Mouse (Mus musculus) forebrain, embryonic 12.5 days (tissue): Measurements from ENCODE around the gene Igf1r. TPM values are rescaled to one million over a fixed set of nuclear protein-coding genes. Genes with fewer than 3 reads are reported as not detected.

ENCODE experiments used
- ATAC-seq: fragments of 200-750 bp; cut with Nextera tagmentation; 2 replicates; pipeline ENCODE4 v1.8.0; 2017; ENCODE audit warnings: moderate TSS enrichment; ENCODE audit not compliant: low FRiP score
- H3K27ac ChIP-seq: fragments of 300-500 bp; sonication (generic); 2 replicates; pipeline ENCODE4 v1.5.1; 2016; ENCODE audit warnings: mild to moderate bottlenecking
- H3K27me3 ChIP-seq: fragments of 300-500 bp; sonication (generic); 2 replicates; pipeline ENCODE4 v1.6.1; 2016; ENCODE audit warnings: mild to moderate bottlenecking
- H3K36me3 ChIP-seq: fragments of 300-500 bp; sonication (generic); replicated peaks from 2 replicates; pipeline ENCODE4 v1.6.1; 2016; ENCODE audit warnings: mild to moderate bottlenecking
- H3K4me1 ChIP-seq: fragments of 300-500 bp; sonication (generic); 2 replicates; pipeline ENCODE4 v1.6.1; 2016
- H3K4me2 ChIP-seq: fragments of 300-500 bp; sonication (generic); 2 replicates; pipeline ENCODE4 v1.6.1; 2016; ENCODE audit warnings: mild to moderate bottlenecking, moderate library complexity
- H3K4me3 ChIP-seq: fragments of 300-500 bp; sonication (generic); replicated peaks from 2 replicates; pipeline ENCODE4 v1.5.1; 2016; ENCODE audit warnings: mild to moderate bottlenecking
- H3K9ac ChIP-seq: fragments of 300-500 bp; sonication (generic); 2 replicates; pipeline ENCODE4 v1.6.1; 2016; ENCODE audit warnings: mild to moderate bottlenecking
- H3K9me3 ChIP-seq: fragments of 300-500 bp; sonication (generic); 2 replicates; pipeline ENCODE4 v1.6.1; 2016
- WGBS: fragments of 180-500 bp; shearing (Covaris S2); methylation state at CpG from one replicate; pipeline ENCODE4 v1.1.7; 2016; 5-methylcytosine and 5-hydroxymethylcytosine counted together
- polyA plus RNA-seq: library from polyadenylated mRNA; unstranded; fragments of >200 nt; fragmentation: Nextera tagmentation; extraction: Ambion mirVana; gene quantifications from 2 replicates; pipeline ENCODE4 v1.2.1, GENCODE M21; 2016

The Igf1r gene
- polyA plus RNA-seq, 1 experiment from 2014 or later = 36.1 TPM

DNA sequence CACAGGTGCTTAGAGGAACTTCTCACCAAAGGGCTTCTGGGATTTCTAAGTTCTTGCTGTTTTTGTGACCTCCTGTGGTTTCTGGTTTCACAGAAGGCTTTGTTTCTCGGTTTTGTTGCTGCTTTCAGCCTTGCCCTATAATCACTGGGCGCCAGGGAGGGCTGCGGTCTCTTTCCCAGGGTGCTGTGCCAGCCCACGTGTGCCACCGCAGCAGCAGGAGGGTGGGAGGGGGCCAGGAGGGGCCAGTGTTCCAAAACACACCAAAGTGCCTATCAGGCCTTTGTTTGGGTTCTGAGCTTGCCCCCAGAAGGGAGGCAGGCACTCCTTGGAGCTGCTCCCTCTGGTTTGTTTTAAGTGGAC lies 110.2 kb downstream of the Igf1r start:
- Histone ChIP-seq H3K36me3 (no peaks in the 10 kb centered on the region), H3K27ac (no peak overlapping the region), H3K4me3 (no peak overlapping the region), H3K9me3 (no peaks in the 10 kb centered on the region), H3K4me1 (peaks cover 35% of the 10 kb centered on the region), H3K4me2 (no peak overlapping the region), H3K9ac (no peak overlapping the region), H3K27me3 (no peaks in the 10 kb centered on the region)
- 32% methylated on average over 5 of the region's 5 CpGs for WGBS
- ATAC-seq = no peak

DNA sequence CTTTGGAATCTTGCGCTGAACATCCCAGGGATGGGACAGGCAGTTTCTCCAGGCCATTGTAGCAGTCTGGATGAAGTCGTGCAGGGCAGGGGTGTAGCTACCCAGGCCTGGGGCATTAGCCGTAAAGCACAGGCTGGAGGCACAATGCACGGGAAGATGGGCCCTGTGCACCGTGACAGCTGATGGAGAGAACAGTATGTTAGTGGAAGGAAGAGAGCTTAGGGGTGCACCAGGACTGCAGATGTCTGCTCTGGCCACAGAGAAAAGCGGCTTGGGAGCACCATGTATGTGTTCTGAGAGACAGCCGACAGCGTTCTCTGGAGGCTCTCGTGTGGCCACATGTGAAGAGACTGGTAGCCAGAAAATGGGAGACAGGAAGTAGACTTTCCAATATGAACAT lies 111.1 kb downstream of the Igf1r start:
- Histone ChIP-seq H3K9me3 (no peaks in the 10 kb centered on the region), H3K4me2 (no peak overlapping the region), H3K27ac (no peak overlapping the region), H3K9ac (no peak overlapping the region), H3K4me1 (peaks cover 35% of the 10 kb centered on the region), H3K36me3 (no peaks in the 10 kb centered on the region), H3K27me3 (no peaks in the 10 kb centered on the region), H3K4me3 (no peak overlapping the region)
- 89% methylated on average over 9 of the region's 9 CpGs for whole genome bisulfite sequencing
- no peak for ATAC-seq

DNA sequence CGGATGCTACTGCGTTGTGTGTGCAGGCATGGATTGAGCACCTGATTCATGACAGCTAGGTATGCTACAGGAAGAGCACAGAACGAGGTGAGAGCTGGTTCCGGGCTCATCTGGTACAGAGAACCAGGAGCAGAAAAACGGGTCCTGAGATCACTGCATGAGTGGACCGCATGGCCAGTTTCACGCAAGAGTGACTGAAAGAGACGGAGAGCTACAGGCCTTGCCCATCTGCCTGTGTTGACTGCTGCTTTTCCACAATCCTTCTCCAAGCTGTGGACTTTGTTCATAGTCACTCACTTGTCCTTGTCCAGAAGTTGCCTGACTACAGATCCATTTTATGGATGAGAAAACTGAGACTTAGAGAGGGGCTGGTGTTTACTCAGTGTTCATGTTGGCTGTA lies 111.5 kb downstream of the Igf1r start:
- Histone ChIP-seq H3K9ac (no peak overlapping the region), H3K36me3 (no peaks in the 10 kb centered on the region), H3K27me3 (no peaks in the 10 kb centered on the region), H3K4me3 (no peak overlapping the region), H3K4me2 (no peak overlapping the region), H3K4me1 (peaks cover 35% of the 10 kb centered on the region), H3K27ac (no peak overlapping the region), H3K9me3 (no peaks in the 10 kb centered on the region)
- 94% methylated on average over 8 of the region's 8 CpGs for WGBS
- no peak for ATAC-seq

DNA sequence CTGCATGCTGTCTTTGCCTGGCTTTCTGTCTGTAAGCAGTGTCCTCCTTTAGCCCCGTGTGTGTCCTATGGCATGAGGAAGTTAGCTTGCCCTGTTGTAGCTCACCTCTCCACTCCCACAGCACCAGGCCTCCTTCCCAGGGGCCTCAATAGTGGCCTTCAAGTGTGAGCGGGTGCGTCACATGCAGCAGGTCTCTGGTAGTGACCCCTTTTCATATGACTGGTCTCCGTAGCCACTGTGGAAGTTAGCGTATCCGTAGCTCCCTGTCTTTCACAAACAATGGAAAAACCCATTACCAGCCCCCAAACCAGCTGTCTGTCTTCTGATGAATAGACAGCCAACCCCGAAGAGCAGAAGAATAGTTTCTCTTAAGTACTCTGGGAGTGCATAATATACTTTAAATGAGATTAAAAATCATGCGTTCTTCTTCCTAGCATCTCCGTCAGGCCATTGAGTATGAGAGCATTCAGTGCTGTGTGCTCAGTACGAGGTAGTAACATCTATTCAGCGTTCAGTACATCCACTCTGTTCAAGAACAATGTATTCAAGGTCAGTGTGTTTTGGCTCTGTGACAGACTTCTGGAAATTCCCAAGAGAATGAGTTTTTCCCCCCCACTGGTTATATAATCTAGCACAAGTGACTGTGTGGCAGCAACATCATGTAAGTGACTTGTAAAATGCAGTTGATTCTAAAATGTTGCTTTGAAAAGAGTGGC lies 112.2 kb downstream of the Igf1r start:
- H3K36me3 ChIP-seq = no peaks in the 10 kb centered on the region
- H3K4me3 ChIP-seq = no peak overlapping the region
- no peaks in the 10 kb centered on the region for H3K9me3 ChIP-seq
- H3K27me3 ChIP-seq = no peaks in the 10 kb centered on the region
- 41% methylated on average over 11 of the region's 11 CpGs for WGBS
- H3K4me2 ChIP-seq = 0 out of 2 replicates have a peak overlapping the region, but pooled peaks have one; percentile 4
- H3K9ac ChIP-seq = no peak overlapping the region
- H3K27ac ChIP-seq = no peak overlapping the region
- no peak for ATAC-seq
- H3K4me1 ChIP-seq = peaks cover 39% of the 10 kb centered on the region

DNA sequence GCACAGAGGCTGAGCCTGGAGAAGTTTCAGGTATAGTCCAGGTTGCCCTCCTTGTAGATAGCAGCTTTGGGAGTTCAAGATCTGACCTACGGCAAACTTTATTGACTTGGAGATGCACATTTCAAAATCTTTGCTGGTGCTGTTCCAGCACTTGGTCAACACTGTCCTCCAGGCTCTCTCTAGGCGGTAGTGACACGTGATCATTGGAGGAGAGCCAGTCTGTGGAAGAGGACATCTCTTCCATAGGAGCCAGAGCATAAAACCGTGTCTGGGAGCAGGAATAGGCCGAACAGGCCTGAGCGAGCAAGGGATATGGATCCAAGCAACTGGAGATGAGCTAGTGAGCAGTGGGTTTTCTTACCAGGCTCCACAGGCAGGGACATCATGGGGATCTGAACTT lies 113.3 kb downstream of the Igf1r start:
- H3K4me1 ChIP-seq = peaks cover 50% of the 10 kb centered on the region
- ATAC-seq = no peak
- H3K4me2 ChIP-seq = no peak overlapping the region
- no peak overlapping the region for H3K27ac ChIP-seq
- no peaks in the 10 kb centered on the region for H3K27me3 ChIP-seq
- 95% methylated on average over 6 of the region's 6 CpGs for WGBS
- no peak overlapping the region for H3K9ac ChIP-seq
- no peaks in the 10 kb centered on the region for H3K9me3 ChIP-seq
- no peak overlapping the region for H3K4me3 ChIP-seq
- no peaks in the 10 kb centered on the region for H3K36me3 ChIP-seq

DNA sequence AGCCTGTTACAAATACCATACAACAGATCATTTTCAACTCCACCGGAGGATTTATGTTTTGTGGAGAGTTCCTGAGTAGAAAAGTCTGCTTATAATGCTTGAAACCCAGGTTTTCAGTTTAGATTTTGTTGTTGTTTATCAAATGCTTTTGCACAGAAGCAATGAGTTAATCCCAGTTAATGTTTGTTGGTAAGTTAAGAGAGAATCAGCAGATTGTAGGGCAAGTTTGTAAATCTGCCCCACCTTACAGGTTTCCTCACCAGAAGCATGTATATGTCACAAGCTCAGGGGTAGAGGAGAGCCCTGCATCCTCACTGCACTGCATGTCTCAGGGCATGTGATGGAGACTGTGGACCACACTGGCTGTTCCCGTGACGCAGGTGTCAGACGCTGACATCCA lies 114.7 kb downstream of the Igf1r start:
- no peaks in the 10 kb centered on the region for H3K9me3 ChIP-seq
- H3K36me3 ChIP-seq = no peaks in the 10 kb centered on the region
- WGBS = 93% methylated on average over 4 of the region's 4 CpGs
- no peak for ATAC-seq
- H3K4me1 ChIP-seq = peaks cover 50% of the 10 kb centered on the region
- no peaks in the 10 kb centered on the region for H3K27me3 ChIP-seq
- H3K4me2 ChIP-seq = no peak overlapping the region
- no peak overlapping the region for H3K27ac ChIP-seq
- no peak overlapping the region for H3K4me3 ChIP-seq
- no peak overlapping the region for H3K9ac ChIP-seq

DNA sequence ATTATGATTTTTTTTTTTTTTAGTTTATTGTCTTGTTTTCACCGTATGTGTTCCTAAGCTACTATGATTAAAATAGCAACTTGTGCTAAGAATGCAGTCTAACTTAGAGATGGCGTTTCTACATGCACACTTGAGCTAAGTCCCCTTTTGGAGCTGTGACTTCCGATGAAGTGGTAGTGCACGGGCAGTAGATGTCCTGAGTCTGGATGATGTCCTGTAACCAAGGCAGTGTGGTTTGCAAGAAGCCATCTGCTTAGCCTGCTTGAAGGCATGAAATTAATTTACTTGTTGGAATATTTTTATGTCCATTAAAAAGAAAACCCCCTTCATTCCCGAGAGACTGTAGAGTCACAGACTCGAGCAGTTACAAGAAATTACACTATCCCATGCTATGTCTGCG lies 116.7 kb downstream of the Igf1r start:
- H3K9ac ChIP-seq = no peak overlapping the region
- H3K27ac ChIP-seq = no peak overlapping the region
- H3K4me2 ChIP-seq = no peak overlapping the region
- 84% methylated on average over 7 of the region's 7 CpGs for WGBS
- no peak for ATAC-seq
- H3K4me3 ChIP-seq = no peak overlapping the region
- H3K4me1 ChIP-seq = peaks cover 49% of the 10 kb centered on the region
- H3K9me3 ChIP-seq = no peaks in the 10 kb centered on the region
- no peaks in the 10 kb centered on the region for H3K36me3 ChIP-seq
- H3K27me3 ChIP-seq = no peaks in the 10 kb centered on the region

DNA sequence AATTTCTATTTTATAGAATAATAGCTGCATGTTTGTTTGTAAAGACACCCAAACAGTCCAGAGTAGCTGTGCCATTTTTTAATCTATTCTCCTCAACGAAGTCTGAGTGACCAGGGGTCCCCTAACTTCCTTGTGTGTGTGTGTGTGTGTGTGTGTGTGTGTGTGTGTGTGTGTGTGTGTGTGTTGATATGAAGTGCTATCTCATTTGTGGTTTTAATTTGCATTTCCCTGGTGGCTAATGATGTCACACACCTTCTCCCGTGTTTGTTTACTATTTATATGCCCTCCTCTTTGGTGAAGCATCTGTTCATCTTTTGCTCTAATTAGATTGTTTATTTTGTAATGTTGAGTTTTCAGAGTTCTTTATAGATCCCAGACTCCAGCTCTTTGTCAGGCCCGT lies 117.4 kb downstream of the Igf1r start:
- WGBS = 45% methylated on average over 3 of the region's 3 CpGs
- Histone ChIP-seq H3K27me3 (no peaks in the 10 kb centered on the region), H3K36me3 (no peaks in the 10 kb centered on the region), H3K27ac (no peak overlapping the region), H3K4me1 (peaks cover 47% of the 10 kb centered on the region), H3K4me3 (no peak overlapping the region), H3K4me2 (no peak overlapping the region), H3K9ac (no peak overlapping the region), H3K9me3 (no peaks in the 10 kb centered on the region)
- no peak for ATAC-seq

DNA sequence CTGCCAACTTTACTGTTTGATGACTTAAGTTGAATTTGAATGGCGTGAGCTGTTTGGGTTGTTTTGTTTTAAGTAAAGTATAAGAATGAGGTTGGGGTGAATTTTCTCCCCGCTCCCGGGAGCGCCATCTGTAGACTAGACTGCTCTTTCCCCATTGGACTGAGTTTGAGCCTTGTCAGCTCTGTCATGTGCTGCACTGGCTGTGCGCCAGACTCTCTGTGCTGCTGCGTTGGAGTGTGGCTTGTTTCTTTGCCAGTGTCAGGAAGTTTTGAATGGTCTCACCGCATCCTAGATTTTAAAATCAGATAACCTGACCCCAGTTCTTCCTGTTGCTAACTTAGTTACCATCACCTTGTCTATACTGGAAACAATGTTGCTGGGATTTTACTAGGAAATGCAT lies 118.0 kb downstream of the Igf1r start:
- no peak overlapping the region for H3K9ac ChIP-seq
- no peak overlapping the region for H3K4me3 ChIP-seq
- no peak overlapping the region for H3K4me2 ChIP-seq
- no peaks in the 10 kb centered on the region for H3K27me3 ChIP-seq
- peak; percentile 68; the same call in 1 of the 2 replicates for ATAC-seq
- H3K36me3 ChIP-seq = no peaks in the 10 kb centered on the region
- no peak overlapping the region for H3K27ac ChIP-seq
- no peaks in the 10 kb centered on the region for H3K9me3 ChIP-seq
- 46% methylated on average over 7 of the region's 7 CpGs for WGBS
- H3K4me1 ChIP-seq = peaks cover 47% of the 10 kb centered on the region

DNA sequence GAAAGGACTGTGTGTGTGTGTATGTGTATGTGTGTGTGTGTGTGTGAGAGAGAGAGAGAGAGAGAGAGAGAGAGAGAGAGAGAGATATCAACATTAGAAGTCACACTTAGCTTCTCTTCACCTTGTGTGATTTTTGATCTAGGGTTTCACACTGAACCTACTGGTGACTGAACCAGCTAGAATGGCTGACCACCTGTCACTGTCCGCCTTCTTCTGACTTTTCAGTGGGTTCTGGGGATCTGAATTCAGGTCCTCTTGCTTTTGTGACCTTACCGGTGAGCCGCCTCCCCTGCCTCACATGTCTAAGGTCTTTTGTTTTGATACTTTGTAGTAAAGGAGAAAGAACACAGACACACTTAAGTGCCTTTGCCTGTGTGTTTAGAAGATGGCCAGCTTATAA lies 118.4 kb downstream of the Igf1r start:
- ATAC-seq = no peak
- no peaks in the 10 kb centered on the region for H3K27me3 ChIP-seq
- H3K4me1 ChIP-seq = peaks cover 47% of the 10 kb centered on the region
- no peaks in the 10 kb centered on the region for H3K9me3 ChIP-seq
- no peak overlapping the region for H3K27ac ChIP-seq
- no peak overlapping the region for H3K4me3 ChIP-seq
- H3K4me2 ChIP-seq = no peak overlapping the region
- no peak overlapping the region for H3K9ac ChIP-seq
- 83% methylated on average over 3 of the region's 3 CpGs for WGBS
- H3K36me3 ChIP-seq = no peaks in the 10 kb centered on the region

DNA sequence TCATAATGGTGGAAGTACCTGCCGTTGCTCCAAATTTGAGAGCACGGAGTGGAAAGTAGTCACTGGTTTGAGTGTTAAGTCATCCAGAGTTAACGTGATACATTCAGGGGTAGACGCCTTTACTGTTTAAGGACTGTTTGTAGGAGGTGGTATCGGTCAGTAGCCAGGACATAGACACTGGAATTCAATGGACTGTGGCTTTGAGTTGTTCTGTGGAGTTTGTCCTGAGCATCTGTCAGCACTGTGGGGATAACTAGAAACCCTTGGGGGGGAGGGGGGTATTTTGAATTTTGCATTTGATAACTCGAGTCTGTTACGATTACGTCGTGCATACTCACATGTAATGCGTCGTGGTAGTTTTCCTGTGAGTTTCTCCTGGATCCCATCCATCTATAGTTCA lies 119.1 kb downstream of the Igf1r start:
- WGBS = 93% methylated on average over 11 of the region's 11 CpGs
- no peak overlapping the region for H3K4me2 ChIP-seq
- no peaks in the 10 kb centered on the region for H3K36me3 ChIP-seq
- H3K27ac ChIP-seq = no peak overlapping the region
- no peaks in the 10 kb centered on the region for H3K9me3 ChIP-seq
- no peak overlapping the region for H3K9ac ChIP-seq
- H3K27me3 ChIP-seq = no peaks in the 10 kb centered on the region
- ATAC-seq = no peak
- H3K4me1 ChIP-seq = peaks cover 47% of the 10 kb centered on the region
- H3K4me3 ChIP-seq = no peak overlapping the region

DNA sequence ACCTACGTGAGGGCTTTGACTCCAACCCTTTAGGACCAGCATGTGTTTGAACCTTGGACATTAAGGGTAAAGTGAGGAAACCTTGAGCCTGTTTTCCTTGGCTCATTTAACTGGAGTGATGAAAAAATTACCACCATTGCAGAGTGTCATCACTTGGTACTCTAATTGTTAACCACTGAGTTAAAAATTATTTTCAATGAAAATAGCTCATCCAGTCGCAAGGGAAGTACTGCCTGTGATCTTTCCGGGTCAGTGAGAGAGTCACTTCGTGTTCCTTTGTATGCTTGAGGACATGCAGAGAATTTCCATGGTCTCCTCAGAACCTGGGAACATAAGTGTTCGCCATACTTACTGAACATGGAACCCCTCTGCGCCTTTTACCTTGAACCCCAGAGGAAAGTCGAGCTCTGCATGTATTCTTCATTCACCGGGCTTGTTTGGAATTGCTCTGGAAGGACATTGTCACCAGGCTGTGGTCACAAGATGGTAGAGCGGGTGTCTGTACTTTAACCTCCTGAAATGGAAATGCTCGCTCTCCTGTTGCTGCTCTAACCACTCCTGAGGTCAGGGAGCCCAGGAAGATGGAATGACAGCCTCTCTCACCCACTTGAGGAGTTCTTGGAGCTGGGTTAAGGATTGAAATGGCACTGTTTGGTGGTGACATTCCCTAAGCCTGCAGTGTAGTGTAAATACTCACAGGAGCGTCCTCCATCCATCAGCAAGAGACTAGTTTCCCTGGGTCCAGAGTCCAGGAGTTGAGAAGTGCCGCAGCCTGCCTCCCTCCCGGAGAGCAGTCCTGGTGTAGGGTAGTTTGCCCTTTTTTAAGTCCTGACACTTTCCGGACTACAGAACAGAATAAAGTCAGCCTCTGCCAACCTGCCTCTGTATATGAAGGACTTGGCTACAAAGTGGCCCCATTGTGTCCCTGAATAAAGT lies 120.2 kb downstream of the Igf1r start:
- Histone ChIP-seq H3K27ac (no peak overlapping the region), H3K9ac (no peak overlapping the region), H3K9me3 (no peaks in the 10 kb centered on the region), H3K27me3 (no peaks in the 10 kb centered on the region), H3K36me3 (no peaks in the 10 kb centered on the region), H3K4me1 (peaks cover 47% of the 10 kb centered on the region), H3K4me3 (no peak overlapping the region), H3K4me2 (no peak overlapping the region)
- no peak for ATAC-seq
- WGBS = 80% methylated on average over 14 of the region's 14 CpGs

DNA sequence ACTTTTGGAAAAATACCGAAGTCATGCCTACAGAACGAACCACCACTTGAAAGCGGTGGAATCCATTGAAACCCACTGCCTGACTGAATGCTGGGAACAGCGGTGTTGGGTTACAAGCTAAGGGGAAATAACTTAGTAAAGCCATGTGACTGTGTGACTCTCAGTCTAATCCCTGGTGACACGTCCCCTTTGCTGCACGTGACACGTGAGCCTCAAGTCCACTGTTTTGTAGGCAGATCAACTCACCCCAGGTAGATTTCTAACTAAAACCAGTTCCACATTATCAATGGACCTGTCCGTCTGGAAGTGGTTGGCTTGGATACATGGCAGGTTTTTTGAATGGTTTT lies 120.8 kb downstream of the Igf1r start:
- H3K4me3 ChIP-seq = no peak overlapping the region
- no peak for ATAC-seq
- H3K27ac ChIP-seq = no peak overlapping the region
- H3K36me3 ChIP-seq = no peaks in the 10 kb centered on the region
- 20% methylated on average over 8 of the region's 8 CpGs for WGBS
- no peaks in the 10 kb centered on the region for H3K9me3 ChIP-seq
- H3K9ac ChIP-seq = no peak overlapping the region
- no peak overlapping the region for H3K4me2 ChIP-seq
- peaks cover 48% of the 10 kb centered on the region for H3K4me1 ChIP-seq
- H3K27me3 ChIP-seq = no peaks in the 10 kb centered on the region
